Mouse (Mus musculus) hindbrain, embryonic 12.5 days (tissue): ENCODE results near the gene Ttc34. TPM values are rescaled to one million over a fixed set of nuclear protein-coding genes. Genes with fewer than 3 reads are reported as not detected.

Experiments
- ATAC-seq: fragments of 200-750 bp; cut with Nextera tagmentation; 2 replicates; pipeline ENCODE4 v1.8.0; 2017; ENCODE audit warnings: moderate TSS enrichment; ENCODE audit not compliant: low FRiP score
- H3K27ac ChIP-seq: fragments of 300-500 bp; sonication (generic); 2 replicates; pipeline ENCODE4 v1.5.1; 2016; ENCODE audit warnings: mild to moderate bottlenecking
- H3K27me3 ChIP-seq: fragments of 300-500 bp; sonication (generic); 2 replicates; pipeline ENCODE4 v1.6.1; 2016; ENCODE audit warnings: mild to moderate bottlenecking
- H3K36me3 ChIP-seq: fragments of 300-500 bp; sonication (generic); 2 replicates; pipeline ENCODE4 v1.6.1; 2016; ENCODE audit warnings: mild to moderate bottlenecking
- H3K4me1 ChIP-seq: fragments of 300-500 bp; sonication (generic); 2 replicates; pipeline ENCODE4 v1.6.1; 2016
- H3K4me2 ChIP-seq: fragments of 300-500 bp; sonication (generic); replicated peaks from 2 replicates; pipeline ENCODE4 v1.6.1; 2016; ENCODE audit warnings: mild to moderate bottlenecking
- H3K4me3 ChIP-seq: fragments of 300-500 bp; sonication (generic); 2 replicates; pipeline ENCODE4 v1.5.1; 2016; ENCODE audit warnings: mild to moderate bottlenecking
- H3K9ac ChIP-seq: fragments of 300-500 bp; sonication (generic); 2 replicates; pipeline ENCODE4 v1.6.1; 2016; ENCODE audit warnings: mild to moderate bottlenecking, moderate library complexity
- H3K9me3 ChIP-seq: fragments of 300-500 bp; sonication (generic); replicated peaks from 2 replicates; pipeline ENCODE4 v1.6.1; 2016; ENCODE audit warnings: mild to moderate bottlenecking
- WGBS: fragments of 180-500 bp; shearing (Covaris S2); methylation state at CpG from one replicate; pipeline ENCODE4 v1.1.7; 2016; 5-methylcytosine and 5-hydroxymethylcytosine counted together
- polyA plus RNA-seq: library from polyadenylated mRNA; unstranded; fragments of >200 nt; fragmentation: Nextera tagmentation; extraction: Ambion mirVana; gene quantifications from 2 replicates; pipeline ENCODE4 v1.2.1, GENCODE M21; 2016

Gene Ttc34
- 0.27 and 0.72 TPM in 2 replicates for polyA plus RNA-seq

GRCm38 (mm10) chr4:154837170-154837569 is at the start of gene Ttc34:
TSS of gene Ttc34 (plus strand) at chr4:154837459.
- no peak within 1 kb of the TSS for H3K4me3 ChIP-seq
- no peaks in the 10 kb centered on the region for H3K36me3 ChIP-seq
- peaks cover 22% of the 10 kb centered on the region; the same call in 1 of the 2 replicates for H3K27me3 ChIP-seq
- H3K4me2 ChIP-seq = no peak within 1 kb of the TSS
- WGBS = 40% methylated on average over 2 of the region's 2 CpGs
- H3K4me1 ChIP-seq = no peaks in the 10 kb centered on the region; the same call in none of the 2 replicates
- H3K9me3 ChIP-seq = no peaks in the 10 kb centered on the region
- H3K9ac ChIP-seq = no peak within 1 kb of the TSS
- peak; percentile 21; the same call in 1 of the 2 replicates for ATAC-seq
- H3K27ac ChIP-seq = no peak within 1 kb of the TSS

- Histone ChIP-seq H3K4me3 (no peak overlapping the region), H3K4me2 (no peak overlapping the region), H3K9ac (no peak overlapping the region), H3K9me3 (no peaks in the 10 kb centered on the region), H3K27me3 (0 out of 2 replicates have a peak, but pooled peaks cover 13% of the 10 kb centered on the region), H3K27ac (no peak overlapping the region), H3K36me3 (no peaks in the 10 kb centered on the region), H3K4me1 (peaks cover 21% of the 10 kb centered on the region)
- WGBS = 72% methylated on average over 13 of the region's 13 CpGs
- no peak for ATAC-seq
These were observed 49.1 kb upstream of the Ttc34 start for GRCm38 (mm10) chr4:154787960-154788702.

GRCm38 (mm10) chr4:154791894-154792293 is 45.4 kb upstream of the Ttc34 start:
- no peaks in the 10 kb centered on the region for H3K36me3 ChIP-seq
- 62% methylated on average over 7 of the region's 7 CpGs for WGBS
- peak; percentile 67 for ATAC-seq
- H3K4me3 ChIP-seq = no peak overlapping the region
- 0 out of 2 replicates have a peak, but pooled peaks cover 9% of the 10 kb centered on the region for H3K27me3 ChIP-seq
- H3K27ac ChIP-seq = no peak overlapping the region
- no peak overlapping the region for H3K9ac ChIP-seq
- H3K4me2 ChIP-seq = no peak overlapping the region
- peaks cover 12% of the 10 kb centered on the region for H3K4me1 ChIP-seq
- no peaks in the 10 kb centered on the region for H3K9me3 ChIP-seq

- no peak overlapping the region for H3K4me2 ChIP-seq
- 74% methylated on average over 7 of the region's 7 CpGs for WGBS
- H3K36me3 ChIP-seq = no peaks in the 10 kb centered on the region
- H3K9me3 ChIP-seq = no peaks in the 10 kb centered on the region
- no peak overlapping the region for H3K27ac ChIP-seq
- peaks cover 6% of the 10 kb centered on the region; the same call in 1 of the 2 replicates for H3K27me3 ChIP-seq
- peaks cover 10% of the 10 kb centered on the region for H3K4me1 ChIP-seq
- no peak overlapping the region for H3K4me3 ChIP-seq
- ATAC-seq = no peak
- no peak overlapping the region for H3K9ac ChIP-seq
These were observed 43.8 kb upstream of the Ttc34 start for GRCm38 (mm10) chr4:154793499-154793898.

- H3K9ac ChIP-seq = no peak overlapping the region
- ATAC-seq = no peak
- H3K4me1 ChIP-seq = peaks cover 19% of the 10 kb centered on the region; the same call in 1 of the 2 replicates
- 9% methylated on average over 4 of the region's 4 CpGs for WGBS
- H3K36me3 ChIP-seq = no peaks in the 10 kb centered on the region
- no peak overlapping the region for H3K4me2 ChIP-seq
- no peak overlapping the region for H3K27ac ChIP-seq
- no peak overlapping the region for H3K4me3 ChIP-seq
- H3K27me3 ChIP-seq = peaks cover 31% of the 10 kb centered on the region
- H3K9me3 ChIP-seq = no peaks in the 10 kb centered on the region
These were observed 39.4 kb upstream of the Ttc34 start for GRCm38 (mm10) chr4:154797834-154798233.

GRCm38 (mm10) chr4:154800543-154800942 is 36.7 kb upstream of the Ttc34 start:
- Histone ChIP-seq H3K9ac (no peak overlapping the region), H3K9me3 (no peaks in the 10 kb centered on the region), H3K4me2 (no peak overlapping the region), H3K36me3 (no peaks in the 10 kb centered on the region), H3K4me1 (peaks cover 19% of the 10 kb centered on the region; the same call in 1 of the 2 replicates), H3K4me3 (no peak overlapping the region), H3K27me3 (peaks cover 33% of the 10 kb centered on the region), H3K27ac (peak overlapping the region; percentile 52; the same call in 1 of the 2 replicates)
- peak; percentile 74 for ATAC-seq
- WGBS = 46% methylated on average over 5 of the region's 5 CpGs

- Histone ChIP-seq H3K9me3 (no peaks in the 10 kb centered on the region), H3K4me3 (no peak overlapping the region), H3K4me2 (peak overlapping the region; percentile 26), H3K27me3 (peaks cover 44% of the 10 kb centered on the region), H3K4me1 (peaks cover 19% of the 10 kb centered on the region; the same call in 1 of the 2 replicates), H3K27ac (no peak overlapping the region), H3K9ac (no peak overlapping the region), H3K36me3 (no peaks in the 10 kb centered on the region)
- no peak for ATAC-seq
- 7% methylated on average over 26 of the region's 26 CpGs for WGBS
These were observed 35.0 kb upstream of the Ttc34 start for GRCm38 (mm10) chr4:154802210-154802609.

- Histone ChIP-seq H3K9ac (no peak overlapping the region), H3K27me3 (peaks cover 16% of the 10 kb centered on the region), H3K4me1 (peaks cover 11% of the 10 kb centered on the region; the same call in 1 of the 2 replicates), H3K9me3 (no peaks in the 10 kb centered on the region), H3K4me3 (no peak overlapping the region), H3K27ac (no peak overlapping the region), H3K4me2 (no peak overlapping the region), H3K36me3 (no peaks in the 10 kb centered on the region)
- 34% methylated on average over 6 of the region's 6 CpGs for WGBS
- ATAC-seq = peak; percentile 68; the same call in 1 of the 2 replicates
These were observed 11.6 kb upstream of the Ttc34 start for GRCm38 (mm10) chr4:154825662-154826061.

- Histone ChIP-seq H3K4me1 (peaks cover 11% of the 10 kb centered on the region; the same call in 1 of the 2 replicates), H3K9ac (no peak overlapping the region), H3K4me3 (no peak overlapping the region), H3K27ac (no peak overlapping the region), H3K9me3 (no peaks in the 10 kb centered on the region), H3K27me3 (peaks cover 22% of the 10 kb centered on the region), H3K36me3 (no peaks in the 10 kb centered on the region), H3K4me2 (no peak overlapping the region)
- ATAC-seq = no peak
- WGBS = 58% methylated on average over 7 of the region's 7 CpGs
These were observed 11.0 kb upstream of the Ttc34 start for GRCm38 (mm10) chr4:154826224-154826623.

GRCm38 (mm10) chr4:154827181-154827580 is 10.1 kb upstream of the Ttc34 start:
- Histone ChIP-seq H3K27ac (no peak overlapping the region), H3K4me1 (peaks cover 11% of the 10 kb centered on the region; the same call in 1 of the 2 replicates), H3K9ac (no peak overlapping the region), H3K9me3 (no peaks in the 10 kb centered on the region), H3K27me3 (peaks cover 27% of the 10 kb centered on the region), H3K4me3 (no peak overlapping the region), H3K36me3 (no peaks in the 10 kb centered on the region), H3K4me2 (no peak overlapping the region)
- 86% methylated on average over 7 of the region's 7 CpGs for WGBS
- ATAC-seq = no peak

- H3K4me2 ChIP-seq = no peak overlapping the region
- H3K4me1 ChIP-seq = peaks cover 11% of the 10 kb centered on the region; the same call in 1 of the 2 replicates
- no peaks in the 10 kb centered on the region for H3K9me3 ChIP-seq
- H3K9ac ChIP-seq = no peak overlapping the region
- H3K27ac ChIP-seq = no peak overlapping the region
- ATAC-seq = no peak
- 43% methylated on average over 10 of the region's 10 CpGs for WGBS
- no peak overlapping the region for H3K4me3 ChIP-seq
- H3K36me3 ChIP-seq = no peaks in the 10 kb centered on the region
- H3K27me3 ChIP-seq = peaks cover 27% of the 10 kb centered on the region
These were observed 9.2 kb upstream of the Ttc34 start for GRCm38 (mm10) chr4:154827861-154828610.

- Histone ChIP-seq H3K4me3 (no peak overlapping the region), H3K9ac (no peak overlapping the region), H3K27ac (no peak overlapping the region), H3K27me3 (peaks cover 18% of the 10 kb centered on the region), H3K36me3 (no peaks in the 10 kb centered on the region), H3K4me1 (peaks cover 8% of the 10 kb centered on the region), H3K9me3 (no peaks in the 10 kb centered on the region), H3K4me2 (no peak overlapping the region)
- peak; percentile 38; the same call in 1 of the 2 replicates for ATAC-seq
- 49% methylated on average over 9 of the region's 9 CpGs for WGBS
These were observed 5.2 kb upstream of the Ttc34 start for GRCm38 (mm10) chr4:154831915-154832573.
